Mouse (Mus musculus): ENCODE data around the gene Leng9. TPM values are rescaled to one million over a fixed set of nuclear protein-coding genes. Genes with fewer than 3 reads are reported as not detected.
A peak's percentile ranks its signal among the peaks of the same experiment; 100 is the strongest.
"Not testable (repeated sequence)": the region's sequence is repeated elsewhere in the genome, so short reads cannot be mapped to it uniquely, and the experiment has no call there.

The Leng9 gene
- 1 to 10 TPM; 2.5 to 3.2 TPM for total RNA-seq (2021)

DNA sequence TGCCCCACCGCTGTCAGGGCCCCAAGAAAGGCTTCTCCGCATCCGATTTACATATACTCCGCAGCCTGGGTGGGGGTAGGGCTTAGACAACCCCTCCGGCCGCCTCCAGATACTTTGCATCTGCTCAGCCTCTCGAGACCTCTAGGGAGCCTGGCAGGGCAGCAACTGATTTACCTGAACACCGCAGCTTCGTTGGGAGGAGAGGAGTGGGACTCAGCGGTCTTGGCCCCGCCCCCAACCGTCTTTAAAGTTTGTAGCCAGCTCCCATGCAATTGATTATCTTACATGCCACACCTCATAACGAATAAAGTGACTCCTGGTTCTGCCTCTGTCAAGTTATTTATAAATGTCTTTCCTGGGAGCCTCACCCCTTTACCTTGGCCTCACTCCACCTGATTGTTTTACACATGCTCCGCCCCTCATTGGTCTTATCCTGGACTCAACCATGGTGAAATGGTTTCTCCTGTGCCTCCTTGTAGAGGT is at the start of gene Leng9:
TSS of gene Leng9 (minus strand) at position 316 of the 483 bp plus-strand sequence.
- no peak for DNase-seq (ENCODE audit: low spot score)
- intact Hi-C loops (cut with DNase I), result loop anchor here (10.0 kb wide), 1 partner anchor 445 kb away; the partner anchor contains the start of gene Rps9

DNA sequence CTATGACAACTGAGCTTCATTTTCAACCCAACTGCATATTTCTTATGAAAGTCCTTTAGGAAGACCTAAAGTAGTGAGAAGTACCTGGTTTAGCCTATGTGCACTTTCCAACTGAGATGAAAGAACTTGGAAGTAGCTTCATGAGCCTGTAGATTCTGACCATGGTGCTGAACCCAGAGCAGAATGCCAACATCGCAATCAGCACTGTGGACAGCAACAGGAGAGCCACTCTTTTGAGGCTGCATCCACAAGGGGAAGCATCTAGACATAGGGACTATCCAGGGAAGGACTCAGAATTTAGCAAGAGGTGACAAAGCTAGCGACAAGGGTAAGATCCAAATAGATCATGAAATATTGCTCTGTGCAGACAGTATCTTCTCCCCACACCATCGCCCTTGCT is 28.3 kb upstream of the Leng9 start:
- DNase-seq (ENCODE audit: low spot score), result no peak

DNA sequence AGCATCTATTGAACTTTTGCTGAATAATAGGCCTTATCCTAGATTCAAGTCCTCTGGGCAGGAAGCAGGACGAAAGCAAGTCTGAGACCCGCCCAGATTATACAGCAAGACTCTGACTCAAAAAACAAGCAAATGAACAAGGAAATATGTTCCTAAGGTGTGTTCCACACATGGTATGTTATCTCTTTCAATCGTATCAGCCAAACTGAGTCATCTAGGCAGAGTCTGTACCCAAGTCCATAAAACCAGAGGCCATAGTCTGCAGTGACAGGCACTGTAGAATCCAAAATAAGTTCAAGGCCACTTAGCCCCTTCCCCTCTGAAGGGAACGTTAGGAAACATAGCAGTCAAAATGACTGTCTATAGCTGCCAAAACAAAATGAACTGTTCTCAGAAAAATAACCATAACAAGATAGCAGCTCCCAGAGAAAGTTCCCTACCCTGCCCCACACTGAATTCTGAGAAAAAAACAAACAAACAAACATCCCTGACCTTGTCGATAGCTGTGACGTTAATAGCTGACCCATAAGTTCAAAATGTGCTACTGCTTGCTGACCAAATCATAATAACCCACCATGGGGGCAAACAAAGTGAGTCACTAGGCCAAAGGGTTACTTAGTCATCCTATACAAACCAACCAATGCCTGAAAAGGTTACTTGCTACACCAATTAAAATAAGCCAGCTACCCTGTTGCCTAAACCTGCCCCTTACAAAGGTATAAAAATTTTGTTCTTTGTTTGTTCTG is 20.2 kb upstream of the Leng9 start:
- DNase-seq (ENCODE audit: low spot score), result no peak
- intact Hi-C loops (cut with DNase I), result no loop called here

More for the DNA sequence above, 28.3 kb upstream of the Leng9 start:
- intact Hi-C loops (cut with DNase I), result no loop called here

DNA sequence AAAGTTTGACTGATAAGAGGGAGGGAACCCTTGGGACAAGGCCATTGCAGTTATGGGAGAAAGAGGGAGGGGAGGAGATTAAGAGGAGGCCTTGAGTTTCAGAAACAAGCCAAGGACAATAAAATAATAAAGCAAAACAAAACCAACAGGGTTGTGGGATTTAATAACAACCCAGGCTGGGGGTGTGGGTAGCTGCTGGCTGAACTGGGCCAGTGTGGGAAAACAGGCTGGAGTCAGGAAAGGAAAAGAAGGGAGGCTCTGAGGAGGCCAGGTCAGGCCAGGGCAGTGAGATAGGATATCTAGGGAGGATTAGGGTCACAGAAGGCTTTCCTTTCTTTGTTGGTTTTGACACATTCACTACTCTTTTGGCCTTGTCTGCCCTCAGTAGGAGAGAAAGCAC is 16.9 kb upstream of the Leng9 start:
- no peak for DNase-seq (ENCODE audit: low spot score)
- intact Hi-C loops (cut with DNase I), result no loop called here

DNA sequence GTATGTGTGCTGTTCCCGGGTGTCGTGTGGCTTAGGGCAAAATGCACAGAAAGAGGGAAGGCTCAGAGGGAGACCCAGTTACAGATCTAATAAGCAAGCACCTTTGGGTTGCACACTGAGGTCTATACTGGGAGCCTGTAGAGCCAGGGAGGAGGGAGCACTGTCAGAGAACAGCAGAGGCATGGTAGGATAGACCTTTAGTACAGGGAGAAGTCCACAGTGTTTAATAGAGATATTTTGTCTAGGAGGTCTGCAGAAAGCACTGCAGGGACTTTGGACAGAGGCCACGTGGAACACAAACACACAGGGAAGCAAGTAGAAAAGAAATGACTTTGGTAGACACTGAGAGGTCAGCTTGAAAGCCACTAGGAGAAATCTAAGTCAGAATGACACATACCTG is 15.1 kb upstream of the Leng9 start:
- intact Hi-C loops (cut with DNase I), result no loop called here
- no peak for DNase-seq (ENCODE audit: low spot score)

DNA sequence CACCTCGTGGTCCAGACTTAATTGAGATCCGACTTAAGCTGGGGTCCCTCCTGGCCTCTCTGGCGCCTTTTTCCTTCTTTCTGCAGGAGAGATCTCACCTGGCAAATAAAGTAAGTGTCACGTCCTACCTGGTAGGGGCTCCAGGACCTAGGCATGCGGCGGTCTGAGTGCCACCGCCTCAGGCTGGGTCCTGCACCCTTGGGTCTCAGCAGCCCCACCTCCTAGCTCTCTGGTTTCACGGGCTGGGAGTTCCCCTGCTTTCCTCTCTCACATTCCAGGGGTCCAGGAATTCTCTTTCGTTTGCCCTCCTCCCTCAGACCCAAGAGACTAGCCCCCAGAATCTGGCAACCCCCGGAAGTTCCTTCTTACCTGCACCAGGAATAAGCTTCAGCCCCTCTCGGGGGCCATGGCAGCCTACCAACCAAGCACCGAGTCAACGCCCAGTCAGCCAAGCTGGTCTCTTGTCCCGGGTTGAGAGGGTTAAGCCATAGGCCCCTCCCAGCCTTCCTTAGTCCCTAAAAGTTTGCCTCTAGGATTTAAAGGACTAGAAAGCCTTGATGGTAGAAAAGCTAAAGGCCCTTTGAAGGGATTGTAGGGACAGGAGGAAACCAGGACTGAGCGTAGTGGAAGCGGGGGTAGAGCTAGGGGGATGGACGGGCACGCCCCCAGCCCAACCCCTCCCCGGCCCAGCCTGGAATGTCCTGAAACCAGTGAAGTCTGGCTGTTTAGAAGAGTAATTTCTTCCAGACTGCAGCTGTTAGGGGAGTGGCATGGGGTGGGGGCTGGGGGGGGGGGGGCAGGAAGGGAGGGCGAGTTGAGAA is 14.1 kb upstream of the Leng9 start, which contains the start of gene Cdc42ep5:
TSS of gene Cdc42ep5 (minus strand) at position 771 of the 821 bp plus-strand sequence.
- DNase-seq (ENCODE audit: low spot score), result peak; percentile 66
- intact Hi-C loops (cut with DNase I), result no loop called here

DNA sequence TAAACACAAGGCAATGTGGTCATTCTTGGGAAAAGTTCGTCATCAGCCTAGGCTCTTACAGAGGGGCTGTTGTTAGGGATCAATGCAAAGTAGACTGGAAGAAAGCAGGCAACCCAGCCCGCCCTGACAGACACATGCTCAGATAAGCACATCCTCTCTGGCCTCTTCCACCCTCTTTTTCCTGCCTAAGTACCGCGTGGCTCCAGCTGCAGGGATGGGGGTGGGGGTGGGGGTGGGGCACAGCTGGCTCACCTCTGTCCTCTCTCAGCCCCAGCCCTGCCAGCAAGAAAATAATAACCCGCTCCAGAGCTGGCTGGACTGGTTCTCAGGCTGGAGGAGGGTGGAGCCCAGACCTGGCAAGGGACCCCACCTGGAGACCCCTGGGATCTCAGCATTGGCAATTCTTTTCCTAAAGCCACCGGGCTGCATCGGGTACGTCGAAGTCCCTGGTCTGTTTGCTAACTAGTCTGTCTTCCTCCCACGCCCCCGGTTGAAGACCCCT is 13.4 kb upstream of the Leng9 start:
- intact Hi-C loops (cut with DNase I), result no loop called here
- DNase-seq (ENCODE audit: low spot score), result no peak

DNA sequence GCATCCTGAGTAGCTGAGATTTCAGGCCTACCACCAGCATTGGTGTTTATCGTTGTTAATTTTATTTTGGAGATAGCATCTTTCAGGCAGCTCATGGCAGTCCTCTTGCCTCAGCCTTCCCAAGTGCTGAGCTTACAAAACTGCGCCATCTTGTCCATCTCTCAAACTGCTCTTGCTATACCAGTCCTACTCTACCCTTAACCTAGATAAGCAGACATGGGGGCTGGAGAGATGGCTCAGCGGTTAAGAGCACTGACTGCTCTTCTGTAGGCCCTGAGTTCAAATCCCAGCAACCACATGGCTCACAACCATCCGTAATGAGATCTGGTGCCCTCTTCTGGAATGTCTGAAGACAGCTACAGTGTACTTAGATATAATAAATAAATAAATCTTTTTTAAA is 11.4 kb upstream of the Leng9 start:
- intact Hi-C loops (cut with DNase I); DNase-seq (ENCODE audit: low spot score): not testable (repeated sequence)

DNA sequence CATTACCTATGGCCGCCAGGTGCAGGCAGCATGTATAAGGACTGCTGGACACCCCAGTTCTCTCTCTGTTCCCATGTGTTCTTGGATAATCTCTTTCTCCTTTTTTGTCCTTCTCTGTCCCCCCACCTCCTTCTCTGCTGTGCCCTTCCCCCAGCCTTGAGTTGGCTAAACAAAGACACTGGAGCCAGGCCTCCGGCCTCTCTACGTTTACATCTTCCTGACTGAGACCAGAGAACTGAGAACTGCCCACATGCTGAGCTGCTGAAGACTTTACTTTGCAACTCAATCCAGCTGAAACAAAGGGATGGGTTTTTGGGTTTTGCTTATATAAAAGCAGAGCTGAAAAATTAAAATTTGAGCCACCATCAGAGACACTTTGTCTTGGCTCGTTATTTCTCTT is 4.8 kb upstream of the Leng9 start:
- DNase-seq (ENCODE audit: low spot score), result no peak
- intact Hi-C loops (cut with DNase I), result loop anchor here (10.0 kb wide), 1 partner anchor 450 kb away; the partner anchor contains the start of gene Rps9

DNA sequence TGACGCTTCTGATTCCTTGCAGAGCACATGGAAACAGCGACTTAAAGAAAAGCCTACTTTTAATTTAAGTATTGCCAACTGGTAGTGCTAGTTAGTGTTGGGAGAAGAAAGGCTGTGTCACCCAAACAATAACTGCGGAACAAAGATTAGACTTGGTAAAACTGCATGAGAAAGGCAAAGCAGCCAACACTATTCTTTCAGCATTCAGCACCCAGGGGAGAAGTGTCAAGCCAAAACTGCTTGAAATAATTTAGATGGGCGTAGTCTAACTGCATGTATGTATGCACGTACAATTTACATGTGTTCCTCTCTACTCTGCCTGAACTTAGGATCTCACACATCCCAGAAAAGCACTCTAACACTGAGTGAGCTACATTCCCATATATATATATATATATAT is 4.2 kb upstream of the Leng9 start:
- intact Hi-C loops (cut with DNase I), result loop anchor here (10.0 kb wide), 1 partner anchor 450 kb away; the partner anchor contains the start of gene Rps9
- DNase-seq (ENCODE audit: low spot score), result no peak

DNA sequence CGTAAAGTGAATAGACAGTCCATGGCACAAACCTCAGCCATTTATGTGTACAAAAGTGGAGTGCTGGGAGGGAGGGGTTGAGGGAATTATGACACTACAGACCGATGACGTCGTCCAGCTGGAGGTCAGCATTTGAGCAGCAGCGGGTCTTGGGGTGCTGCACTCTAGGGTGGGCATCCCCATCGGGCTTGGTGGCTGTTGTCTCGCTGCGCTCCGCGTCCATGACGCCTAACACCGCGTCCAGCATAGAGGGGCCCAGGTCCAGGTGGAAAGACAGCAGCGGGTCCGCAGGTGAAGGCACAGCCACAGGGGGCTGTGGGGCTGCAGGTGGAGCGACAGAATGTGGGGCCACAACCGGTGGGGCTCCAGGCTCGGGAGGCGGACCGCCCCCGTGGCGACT is 1.1 kb upstream of the Leng9 start:
- DNase-seq (ENCODE audit: low spot score), result no peak
- intact Hi-C loops (cut with DNase I), result loop anchor here (10.0 kb wide), 1 partner anchor 446 kb away; the partner anchor contains the start of gene Rps9

DNA sequence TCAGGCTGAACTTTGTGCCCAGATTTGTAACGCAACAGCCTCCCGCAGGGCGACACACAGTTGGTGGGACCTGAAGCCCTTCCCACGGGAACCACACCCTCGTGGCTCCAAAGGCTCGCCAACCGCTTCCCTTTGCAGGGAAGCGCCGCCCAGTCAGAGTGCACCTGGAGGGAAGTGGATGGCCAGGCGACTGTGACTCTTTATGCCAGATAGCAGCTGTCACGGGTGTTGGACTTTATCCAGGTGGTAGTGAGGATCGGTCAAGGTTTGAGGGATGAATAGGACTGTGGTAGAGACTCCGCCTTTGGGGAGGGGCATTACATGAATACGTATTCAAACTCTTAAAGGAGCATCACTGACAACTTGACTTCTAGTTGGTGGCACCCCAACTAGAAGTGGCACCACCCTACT is 642 bp upstream of the Leng9 start:
- DNase-seq (ENCODE audit: low spot score), result no peak
- intact Hi-C loops (cut with DNase I), result loop anchor here (10.0 kb wide), 1 partner anchor 446 kb away; the partner anchor contains the start of gene Rps9

DNA sequence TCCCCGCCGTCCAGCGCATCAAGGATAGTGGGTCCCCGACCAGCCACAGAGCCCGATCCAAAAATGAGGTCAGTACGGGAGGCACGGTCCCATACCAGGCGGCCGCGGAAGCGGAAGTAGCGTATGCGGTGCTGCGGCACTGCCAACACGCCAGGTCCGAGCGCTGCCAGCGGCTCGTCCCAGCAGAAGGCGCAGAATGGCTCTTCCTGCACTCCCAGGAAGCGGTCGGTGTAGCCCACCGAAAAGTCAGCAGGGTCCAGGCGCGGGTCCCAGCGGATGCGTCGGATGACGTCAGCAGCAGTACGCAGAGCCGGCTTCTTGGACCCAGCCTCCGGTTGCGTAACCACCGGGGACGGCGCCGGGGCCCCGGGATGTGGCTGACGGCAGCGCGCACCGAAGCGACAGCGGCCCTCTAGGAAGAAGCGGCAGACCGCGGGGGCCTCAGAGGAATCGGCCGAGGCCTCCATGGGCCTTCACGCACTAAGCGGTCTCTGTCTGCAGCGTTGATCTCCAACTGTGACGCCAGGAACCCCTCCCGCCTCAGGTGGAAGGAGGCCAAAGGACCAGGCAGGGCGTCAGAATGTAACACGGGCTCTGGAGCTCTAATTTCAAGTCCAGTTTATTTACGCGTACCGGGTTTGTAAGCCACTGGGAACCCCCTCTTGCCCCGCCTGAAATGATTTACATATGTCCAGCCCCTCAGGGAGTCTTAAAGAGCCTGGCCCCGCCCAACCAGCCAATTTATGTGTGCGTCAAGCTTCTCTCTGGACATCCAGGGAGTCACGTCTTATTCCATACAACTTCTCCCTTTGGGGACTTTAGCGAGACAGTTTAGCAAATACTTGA is 742 bp downstream of the Leng9 start:
- peak; percentile 78 for DNase-seq (ENCODE audit: low spot score)
- intact Hi-C loops (cut with DNase I), result loop anchor here (5.0 to 10.0 kb wide), 4 partner anchors 47 to 925 kb away; partner anchors contain the start of genes Ppp6r1 and Rps9

DNA sequence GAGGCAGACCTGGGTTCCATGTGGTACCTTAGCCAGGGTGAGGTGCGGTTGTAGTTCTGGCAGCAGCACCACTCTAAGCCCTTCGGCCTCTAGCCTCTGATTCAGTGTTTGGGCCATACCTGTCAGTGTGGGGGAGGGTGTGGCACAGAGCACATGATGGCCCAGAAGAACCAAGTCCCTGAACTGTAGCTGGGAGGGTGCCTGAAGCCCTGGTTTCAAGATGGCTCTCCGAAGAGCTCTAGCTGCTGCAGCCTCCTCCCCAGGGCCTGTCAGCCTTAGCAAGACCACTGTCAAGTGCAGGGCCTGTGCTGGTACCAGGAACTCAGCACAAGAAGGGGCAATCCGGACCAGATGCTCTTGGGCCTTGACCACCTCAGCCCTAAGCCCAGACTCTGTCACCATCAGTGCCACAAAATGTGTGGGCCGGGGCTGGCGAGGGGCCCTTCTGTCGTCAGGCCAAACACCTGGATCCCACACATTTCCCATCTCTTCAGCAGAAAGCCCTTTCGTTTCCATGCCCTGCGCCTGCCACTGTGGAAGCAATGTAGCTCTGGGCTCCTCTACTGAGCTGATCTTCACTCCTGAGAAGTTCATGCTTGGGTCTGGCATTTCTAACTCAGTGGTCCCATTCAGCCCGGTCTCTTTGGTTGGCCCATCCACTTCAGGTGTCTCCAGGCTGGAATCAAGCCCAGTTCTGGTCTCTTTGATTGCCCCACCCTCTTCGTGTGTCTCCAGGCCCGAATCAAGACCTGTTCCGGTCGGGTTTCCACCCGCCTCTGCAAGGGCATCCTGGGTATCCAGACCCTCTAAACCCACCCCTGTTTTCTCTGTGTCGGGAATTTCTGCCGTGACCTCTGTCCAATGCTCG is 1.6 kb downstream of the Leng9 start:
- no peak for DNase-seq (ENCODE audit: low spot score)
- intact Hi-C loops (cut with DNase I), result loop anchor here (5.0 to 10.0 kb wide), 3 partner anchors 46 to 926 kb away; partner anchors contain the start of gene Ppp6r1

DNA sequence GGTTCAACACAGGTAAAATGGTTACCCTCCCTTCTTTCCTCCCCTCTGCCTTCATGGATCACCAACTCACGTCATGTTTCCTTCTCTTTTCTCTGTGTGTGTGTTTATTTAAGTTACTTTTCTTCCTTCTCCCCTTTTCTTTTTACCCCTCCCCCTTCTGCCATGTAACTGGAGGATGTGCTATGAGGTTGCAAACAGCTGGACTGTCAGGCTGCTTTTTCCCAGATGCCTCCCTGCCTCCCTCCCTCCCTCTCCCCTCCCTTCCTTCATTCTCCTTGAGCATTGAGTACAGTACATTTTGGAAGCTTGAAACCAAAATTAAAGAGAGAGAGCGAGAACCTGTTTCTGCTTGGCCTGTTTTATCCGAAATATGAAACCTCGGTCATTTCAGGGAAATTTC is 2.3 kb downstream of the Leng9 start:
- no peak for DNase-seq (ENCODE audit: low spot score)
- intact Hi-C loops (cut with DNase I), result loop anchor here (5.0 to 10.0 kb wide), 3 partner anchors 46 to 927 kb away; partner anchors contain the start of gene Ppp6r1

DNA sequence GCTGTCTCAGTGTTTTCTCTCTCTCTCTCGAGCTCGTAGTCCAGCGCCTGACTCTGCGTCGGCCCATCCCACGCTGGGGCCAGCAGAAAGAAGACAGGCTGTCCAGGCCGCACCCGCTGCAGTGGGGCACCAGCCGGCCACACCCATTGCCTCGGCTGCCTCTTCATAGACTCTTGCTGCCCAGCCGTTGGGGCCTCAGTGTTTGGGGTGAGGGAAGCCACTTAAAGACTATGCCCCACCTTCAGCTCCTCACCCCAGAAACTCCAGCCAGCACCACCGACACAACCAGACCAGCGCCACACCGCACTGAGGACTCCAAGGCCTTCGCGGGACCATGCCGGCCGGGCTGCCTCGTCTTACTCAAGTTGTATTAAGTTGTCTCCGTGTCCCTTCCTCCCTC is 2.8 kb downstream of the Leng9 start:
- no peak for DNase-seq (ENCODE audit: low spot score)

DNA sequence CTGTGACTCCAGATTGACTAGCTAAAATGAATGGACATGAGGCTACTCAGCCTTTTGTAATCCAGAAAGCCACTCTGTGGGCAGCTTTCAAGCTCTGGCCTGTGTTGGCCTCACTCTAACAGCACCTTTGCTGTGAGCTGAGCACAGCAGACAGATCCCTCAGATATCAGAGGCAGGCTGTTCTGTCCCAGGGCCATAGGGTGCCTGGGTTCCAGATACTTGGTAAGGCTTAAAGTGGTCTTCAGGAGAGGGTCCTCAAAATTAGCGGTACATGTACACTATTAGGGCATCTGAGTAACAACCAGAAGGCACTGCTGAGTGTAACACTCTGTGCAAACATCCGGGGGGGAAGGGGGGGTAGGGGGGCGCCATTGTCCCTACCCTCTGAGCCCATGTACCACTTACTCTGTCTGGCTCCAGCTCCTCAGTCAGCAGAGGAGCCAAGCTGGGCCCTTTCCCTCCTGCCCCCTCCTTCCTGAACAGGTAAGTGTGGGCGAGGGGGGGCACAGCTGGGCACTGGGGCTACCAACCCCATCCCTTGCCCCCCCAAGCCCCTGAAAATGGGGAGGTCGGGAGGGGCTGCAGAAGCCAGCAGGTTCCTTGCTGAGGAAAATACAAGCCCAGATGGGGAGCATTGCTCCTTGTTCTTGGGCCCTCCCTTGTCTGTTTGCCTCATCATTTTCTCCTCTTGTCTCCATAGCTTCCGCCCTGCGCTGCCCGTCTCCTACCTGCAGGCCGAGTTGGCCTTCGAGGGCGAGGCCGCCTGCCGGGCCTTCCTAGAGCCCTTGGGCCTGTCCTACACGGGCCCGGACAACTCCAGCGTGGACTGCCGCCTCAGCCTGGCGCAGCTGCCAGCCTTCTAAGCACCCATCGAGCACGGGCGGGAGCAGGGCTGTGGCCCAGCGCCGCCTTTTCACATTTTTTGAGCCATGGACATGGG is 3.7 kb downstream of the Leng9 start:
- intact Hi-C loops (cut with DNase I), result loop anchor here (5.0 to 10.0 kb wide), 3 partner anchors 44 to 928 kb away; partner anchors contain the start of gene Ppp6r1
- no peak for DNase-seq (ENCODE audit: low spot score)

More for the DNA sequence above, 2.8 kb downstream of the Leng9 start:
- intact Hi-C loops (cut with DNase I), result loop anchor here (5.0 to 10.0 kb wide), 3 partner anchors 45 to 927 kb away; partner anchors contain the start of gene Ppp6r1

Data from heart, postnatal 25 days (tissue).